Mouse (Mus musculus) cerebellum, adult 2 months (tissue): ENCODE measurements at regions not wholly inside any gene's neighbourhood (a gene's known extent, or its start where the extent isn't known, plus 50 kb on each side); places are given as distances from the start of the nearest gene placed in this dataset.
A peak's percentile ranks its signal among the peaks of the same experiment; 100 is the strongest.

Source experiments
- DNase-seq, 2 experiments: peaks; one replicate each; pipeline ENCODE4 v3.0.0; 2021
- H3K27ac ChIP-seq: fragments of 200-500 bp; 2 replicates; pipeline ENCODE4 v1.5.1; 2012; ENCODE audit warnings: low read length, control low read depth, inconsistent platforms; ENCODE audit not compliant: insufficient read depth
- H3K27me3 ChIP-seq: fragments of 200-500 bp; 2 replicates; pipeline ENCODE4 v1.6.1; 2012; ENCODE audit warnings: inconsistent platforms, mild to moderate bottlenecking, low read length, moderate library complexity; ENCODE audit not compliant: control insufficient read depth, insufficient read depth
- H3K4me1 ChIP-seq: fragments of 200-500 bp; 2 replicates; pipeline ENCODE4 v1.6.1; 2011; ENCODE audit warnings: low read length; ENCODE audit not compliant: control insufficient read depth, insufficient read depth
- H3K4me3 ChIP-seq: fragments of 200-500 bp; replicated peaks from 2 replicates; pipeline ENCODE3; 2011; ENCODE audit warnings: mild to moderate bottlenecking, low read depth, low read length, control low read depth; ENCODE audit not compliant: insufficient read depth
- CTCF ChIP-seq: fragments of 200-500 bp; IDR thresholded peaks from 2 replicates; pipeline ENCODE4 v1.5.1; 2011; ENCODE audit warnings: low read depth, mild to moderate bottlenecking, control low read depth, low read length, moderate library complexity, borderline replicate concordance; ENCODE audit not compliant: insufficient read depth
- POLR2A ChIP-seq: fragments of 200-500 bp; IDR thresholded peaks from 2 replicates; pipeline ENCODE4 v1.6.1; 2011; ENCODE audit warnings: low read length, control low read depth, borderline replicate concordance; ENCODE audit not compliant: insufficient read depth
- WGBS: fragments of 180-500 bp; shearing (Covaris S2); methylation state at CpG from one replicate; pipeline ENCODE4 v1.1.7; 2018; 5-methylcytosine and 5-hydroxymethylcytosine counted together

GRCm38 (mm10) chr17:48672749-48673148 lies 218.0 kb downstream of the Unc5cl start:
- H3K27me3 ChIP-seq: no peaks in the 10 kb centered on the region
- no peak for TF ChIP-seq POLR2A
- TF ChIP-seq CTCF: no peak
- 79% methylated on average over 3 of the region's 3 CpGs for WGBS
- no peak overlapping the region for H3K27ac ChIP-seq
- no peaks in the 10 kb centered on the region for H3K4me1 ChIP-seq
- no peak for DNase-seq
- no peak overlapping the region for H3K4me3 ChIP-seq

GRCm38 (mm10) chr17:48678216-48678832 lies 223.6 kb downstream of the Unc5cl start:
- Histone ChIP-seq H3K4me1 (no peaks in the 10 kb centered on the region), H3K27me3 (no peaks in the 10 kb centered on the region), H3K4me3 (no peak overlapping the region), H3K27ac (no peak overlapping the region)
- no peak for DNase-seq
- WGBS: 53% methylated on average over 12 of the region's 12 CpGs
- TF ChIP-seq CTCF (no peak), POLR2A (no peak)

GRCm38 (mm10) chr17:48680331-48680730 lies 225.6 kb downstream of the Unc5cl start:
- TF ChIP-seq CTCF: no peak
- no peak for TF ChIP-seq POLR2A
- WGBS: 85% methylated on average over 10 of the region's 10 CpGs
- H3K27ac ChIP-seq: no peak overlapping the region
- H3K4me1 ChIP-seq: no peaks in the 10 kb centered on the region
- DNase-seq: no peak
- H3K4me3 ChIP-seq: no peak overlapping the region
- no peaks in the 10 kb centered on the region for H3K27me3 ChIP-seq

GRCm38 (mm10) chr17:48688944-48689343 lies 234.2 kb downstream of the Unc5cl start:
- no peak for DNase-seq
- WGBS: 15% methylated on average over 2 of the region's 2 CpGs
- no peak overlapping the region for H3K27ac ChIP-seq
- TF ChIP-seq CTCF (no peak), POLR2A (no peak)
- no peaks in the 10 kb centered on the region for H3K27me3 ChIP-seq
- H3K4me1 ChIP-seq: no peaks in the 10 kb centered on the region; the same call in 1 of the 2 replicates
- no peak overlapping the region for H3K4me3 ChIP-seq

- Histone ChIP-seq H3K27ac (no peak overlapping the region), H3K27me3 (no peaks in the 10 kb centered on the region), H3K4me1 (no peaks in the 10 kb centered on the region), H3K4me3 (no peak overlapping the region)
- TF ChIP-seq CTCF: no peak
- no peak for TF ChIP-seq POLR2A
- DNase-seq: no peak
- WGBS: 67% methylated on average over 5 of the region's 5 CpGs
Observed at GRCm38 (mm10) chr17:48698456-48698855, 233.7 kb upstream of the Lrfn2 start.

- H3K4me1 ChIP-seq: no peaks in the 10 kb centered on the region
- no peak overlapping the region for H3K27ac ChIP-seq
- no peak for DNase-seq
- TF ChIP-seq POLR2A (no peak), CTCF (peak; percentile 26; the same call in 1 of the 2 replicates)
- no peak overlapping the region for H3K4me3 ChIP-seq
- no peaks in the 10 kb centered on the region for H3K27me3 ChIP-seq
- WGBS: 34% methylated on average over 10 of the region's 10 CpGs
Observed at GRCm38 (mm10) chr17:48700591-48700990, 231.6 kb upstream of the Lrfn2 start.

- 18% methylated on average over 4 of the region's 4 CpGs for WGBS
- H3K27me3 ChIP-seq: no peaks in the 10 kb centered on the region; the same call in 1 of the 2 replicates
- no peak overlapping the region for H3K27ac ChIP-seq
- TF ChIP-seq CTCF (no peak), POLR2A (no peak)
- DNase-seq: no peak
- no peak overlapping the region for H3K4me3 ChIP-seq
- no peaks in the 10 kb centered on the region; the same call in 1 of the 2 replicates for H3K4me1 ChIP-seq
Observed at GRCm38 (mm10) chr17:48720506-48720905, 211.7 kb upstream of the Lrfn2 start.

GRCm38 (mm10) chr17:48723286-48723685 lies 208.9 kb upstream of the Lrfn2 start:
- WGBS: 24% methylated on average over 10 of the region's 10 CpGs
- Histone ChIP-seq H3K4me3 (no peak overlapping the region), H3K27ac (no peak overlapping the region), H3K4me1 (no peaks in the 10 kb centered on the region; the same call in 1 of the 2 replicates), H3K27me3 (no peaks in the 10 kb centered on the region; the same call in 1 of the 2 replicates)
- TF ChIP-seq POLR2A (no peak), CTCF (no peak)
- no peak for DNase-seq
